Mouse (Mus musculus): Measurements from ENCODE around the gene Mmp28. TPM values are rescaled to one million over a fixed set of nuclear protein-coding genes. Genes with fewer than 3 reads are reported as not detected.
A peak's percentile ranks its signal among the peaks of the same experiment; 100 is the strongest.

Gene Mmp28
- polyA plus RNA-seq, 2 experiments from 2014 or later = not detected

GRCm38 (mm10) chr11:83447612-83448011 is 15.3 kb downstream of the Mmp28 start:
- no peak for ATAC-seq

GRCm38 (mm10) chr11:83445001-83445400 is 17.9 kb downstream of the Mmp28 start:
- ATAC-seq = no peak

- ATAC-seq = no peak
Measured at GRCm38 (mm10) chr11:83443824-83444223, 19.0 kb downstream of the Mmp28 start.

- no peak for ATAC-seq
Measured at GRCm38 (mm10) chr11:83442596-83443267, 20.1 kb downstream of the Mmp28 start.

- ATAC-seq = no peak
Measured at GRCm38 (mm10) chr11:83441235-83441634, 21.6 kb downstream of the Mmp28 start.

- ATAC-seq = peak; percentile 90
Measured at GRCm38 (mm10) chr11:83440081-83441064, 22.5 kb downstream of the Mmp28 start.

- ATAC-seq = no peak
Measured at GRCm38 (mm10) chr11:83439426-83440060, 23.3 kb downstream of the Mmp28 start.

GRCm38 (mm10) chr11:83437377-83437776 is 25.5 kb downstream of the Mmp28 start, which contains the start of gene 1700020L24Rik:
1700020L24Rik (plus strand) TSS chr11:83437677.
- ATAC-seq = no peak

GRCm38 (mm10) chr11:83432533-83432932 is 30.3 kb downstream of the Mmp28 start:
- no peak for ATAC-seq

- no peak for ATAC-seq
Measured at GRCm38 (mm10) chr11:83429355-83429754, 33.5 kb downstream of the Mmp28 start, which contains the start of gene Gas2l2. Gas2l2 (minus strand) TSS chr11:83429455.

GRCm38 (mm10) chr11:83426964-83427363 is 35.9 kb downstream of the Mmp28 start:
- ATAC-seq = no peak

- ATAC-seq = no peak
Measured at GRCm38 (mm10) chr11:83424681-83425080, 38.2 kb downstream of the Mmp28 start.

- no peak for ATAC-seq
Measured at GRCm38 (mm10) chr11:83421305-83421704, 41.6 kb downstream of the Mmp28 start.

- ATAC-seq = no peak
Measured at GRCm38 (mm10) chr11:83420338-83420737, 42.5 kb downstream of the Mmp28 start.

GRCm38 (mm10) chr11:83418566-83418965 is 44.3 kb downstream of the Mmp28 start:
- ATAC-seq = no peak

- ATAC-seq = no peak
Measured at GRCm38 (mm10) chr11:83417708-83418107, 45.2 kb downstream of the Mmp28 start.

GRCm38 (mm10) chr11:83417080-83417479 is 45.8 kb downstream of the Mmp28 start:
- ATAC-seq = no peak

- no peak for ATAC-seq
Measured at GRCm38 (mm10) chr11:83410510-83410909, 52.4 kb downstream of the Mmp28 start.

GRCm38 (mm10) chr11:83409792-83410291 is 53.0 kb downstream of the Mmp28 start:
- no peak for ATAC-seq

GRCm38 (mm10) chr11:83409087-83409754 is 53.6 kb downstream of the Mmp28 start, which contains the start of gene Rasl10b:
Rasl10b (plus strand) TSS chr11:83409137.
- no peak for ATAC-seq

- no peak for ATAC-seq
Measured at GRCm38 (mm10) chr11:83408242-83408641, 54.6 kb downstream of the Mmp28 start.

GRCm38 (mm10) chr11:83406391-83406790 is 56.5 kb downstream of the Mmp28 start:
- no peak for ATAC-seq

Data from activated CD4-positive, CD25-positive, alpha-beta regulatory T cell, adult 4 months (primary cell).